Mouse (Mus musculus) heart, postnatal 0 days (tissue): Measurements from ENCODE around the gene Atg16l2.

Experiments
- CTCF ChIP-seq: IDR thresholded peaks from 2 replicates; pipeline ENCODE4 v1.5.1; 2016; ENCODE audit warnings: antibody characterized with exemption, control low read depth, low read depth
- EP300 ChIP-seq: IDR thresholded peaks from 2 replicates; pipeline ENCODE4 v1.6.1; 2016; ENCODE audit warnings: antibody characterized with exemption, low read depth

GRCm38 (mm10) chr7:101326006-101326405, 24.0 kb upstream of the Atg16l2 start:
- no peak for TF ChIP-seq CTCF
- TF ChIP-seq EP300, result no peak
